Mouse (Mus musculus): ENCODE results near the gene Rnf115.

- no peak for TF ChIP-seq CTCF (IDR thresholded peaks at IDR 0.05; ENCODE audit: low read depth)
- TF ChIP-seq EP300 (optimal IDR thresholded peaks at IDR 0.05) = no peak
Measured at GRCm38 (mm10) chr3:96701003-96701402, 26.5 kb upstream of the Rnf115 start.

Measured in stomach, postnatal 0 days (tissue).